Mouse (Mus musculus) cerebellum, postnatal 36 days (tissue): ENCODE results near the gene Gm21746.
"Not testable (repeated sequence)": the region's sequence is repeated elsewhere in the genome, so short reads cannot be mapped to it uniquely, and the experiment has no call there.

ENCODE experiments used
- DNase-seq, 2 experiments: peaks; one replicate each; pipeline ENCODE4 v3.0.0; 2021 to 2022; ENCODE audit warnings: mixed read lengths in 2 of 2

Gm21746 gene

GRCm38 (mm10) chrY:6237895-6238294 is at the start of gene Gm21746:
Gm21746 (minus strand) TSS chrY:6237995.
- not testable (repeated sequence) for DNase-seq

GRCm38 (mm10) chrY:6266798-6267197 is 29.0 kb upstream of the Gm21746 start, which contains the start of gene Gm20873:
Gm20873 (plus strand) TSS chrY:6267098.
- DNase-seq: not testable (repeated sequence)
